Mouse (Mus musculus) bone marrow macrophage, adult 2 months (primary cell): ENCODE results near the gene Ablim1.

ENCODE experiments used
- CTCF ChIP-seq: IDR thresholded peaks from 2 replicates; pipeline ENCODE4 v1.5.1; 2012; ENCODE audit warnings: low read depth, mild to moderate bottlenecking, low read length, moderate library complexity
- POLR2A ChIP-seq: IDR thresholded peaks from 2 replicates; pipeline ENCODE4 v1.6.1; 2012; ENCODE audit warnings: mild to moderate bottlenecking, low read depth, low read length, borderline replicate concordance

DNA sequence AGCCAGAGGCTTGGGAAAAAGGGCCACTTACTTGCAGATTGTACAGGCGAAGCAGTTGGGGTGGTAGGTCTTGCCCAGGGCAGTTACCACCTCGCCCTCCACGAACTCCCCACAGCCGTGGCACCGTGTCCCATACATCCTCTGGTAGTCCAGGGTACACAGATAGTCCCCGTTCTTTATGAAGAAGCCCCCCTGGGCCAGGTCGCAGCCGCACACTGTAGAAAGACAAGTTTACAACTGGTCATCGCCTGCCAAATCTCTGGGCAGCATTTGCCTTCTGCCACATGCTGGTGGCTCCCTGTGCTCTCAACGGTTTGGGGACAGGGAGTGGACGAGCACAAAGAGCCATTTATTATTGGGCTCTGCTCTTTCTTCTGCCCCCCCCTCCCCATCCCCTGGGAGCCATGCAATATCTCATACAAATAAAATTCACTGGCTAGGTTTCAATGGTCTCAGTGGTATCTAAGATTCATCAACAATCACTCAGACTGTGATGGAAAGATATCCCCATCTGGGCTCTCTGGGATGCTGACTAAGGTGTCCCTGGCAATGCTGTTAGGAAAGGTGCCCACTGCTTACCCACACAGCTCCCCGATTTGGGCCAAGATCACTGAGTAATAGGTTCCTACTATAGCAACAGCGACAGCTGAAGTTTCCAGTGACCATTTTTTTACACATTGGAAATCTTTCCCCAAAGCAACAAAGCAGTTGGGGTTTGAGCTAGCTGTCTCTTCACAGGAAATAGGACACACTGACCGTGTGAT is 159.4 kb downstream of the Ablim1 start:
- TF ChIP-seq CTCF (no peak), POLR2A (no peak)
